Mouse (Mus musculus): ENCODE data around the gene Tmem222.

DNA sequence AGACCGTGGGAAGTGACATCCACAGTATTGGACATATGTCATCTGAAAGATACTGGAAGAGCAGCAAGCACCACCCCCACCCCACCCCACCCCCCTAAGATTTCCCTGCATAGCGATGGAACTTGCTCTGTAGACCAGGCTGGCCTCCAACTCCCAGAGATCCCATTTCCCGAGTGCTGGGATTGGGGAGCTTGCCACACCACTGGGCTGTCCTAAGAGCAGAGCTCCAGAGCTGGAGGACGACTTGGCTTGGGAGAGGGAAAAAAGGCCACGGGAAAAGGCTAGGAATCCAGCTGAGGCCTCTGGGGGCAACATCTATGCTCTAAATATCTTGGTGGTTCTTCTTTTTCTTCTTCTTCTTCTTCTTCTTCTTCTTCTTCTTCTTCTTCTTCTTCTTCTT lies 42.8 kb downstream of the Tmem222 start:
- TF ChIP-seq CTCF (IDR thresholded peaks at IDR 0.05; ENCODE audit: borderline replicate concordance, extremely low read depth, insufficient read depth, insufficient read length) (no peak), POLR2A (IDR thresholded peaks at IDR 0.05; ENCODE audit: borderline replicate concordance, extremely low read depth, insufficient read depth, insufficient read length, poor library complexity, severe bottlenecking) (no peak)

All from brain, embryonic 14.5 days (tissue).